Mouse (Mus musculus) heart, embryonic 10.5 days (tissue): ENCODE measurements around the gene Sugct. TPM values are rescaled to one million over a fixed set of nuclear protein-coding genes. Genes with fewer than 3 reads are reported as not detected.

Experiments used
- DNase-seq: peaks from one replicate; pipeline ENCODE4 v3.0.0-alpha.2; 2017; ENCODE audit warnings: low spot score
- H3K27ac ChIP-seq: fragments of 300-500 bp; sonication (generic); 2 replicates; pipeline ENCODE4 v1.5.1; 2016; ENCODE audit warnings: mild to moderate bottlenecking
- H3K27me3 ChIP-seq: fragments of 300-500 bp; sonication (generic); 2 replicates; pipeline ENCODE4 v1.6.1; 2016; ENCODE audit warnings: mild to moderate bottlenecking; ENCODE audit not compliant: poor library complexity, insufficient read depth, severe bottlenecking
- H3K36me3 ChIP-seq: fragments of 300-500 bp; sonication (generic); 2 replicates; pipeline ENCODE4 v1.6.1; 2016; ENCODE audit warnings: mild to moderate bottlenecking, moderate library complexity
- H3K4me1 ChIP-seq: fragments of 300-500 bp; sonication (generic); 2 replicates; pipeline ENCODE4 v1.6.1; 2016; ENCODE audit warnings: mild to moderate bottlenecking
- H3K4me3 ChIP-seq: fragments of 300-500 bp; sonication (generic); 2 replicates; pipeline ENCODE4 v1.5.1; 2016; ENCODE audit warnings: mild to moderate bottlenecking, moderate library complexity
- H3K9me3 ChIP-seq: fragments of 300-500 bp; sonication (generic); 2 replicates; pipeline ENCODE4 v1.6.1; 2016; ENCODE audit warnings: mild to moderate bottlenecking, moderate library complexity
- WGBS: fragments of 180-500 bp; shearing (Covaris S2); methylation state at CpG from one replicate; pipeline ENCODE4 v1.1.7; 2016; 5-methylcytosine and 5-hydroxymethylcytosine counted together
- polyA plus RNA-seq: library from polyadenylated mRNA; unstranded; fragments of >200 nt; fragmentation: Nextera tagmentation; extraction: Ambion mirVana; gene quantifications from 2 replicates; pipeline ENCODE4 v1.2.1, GENCODE M21; 2016

The Sugct gene
- polyA plus RNA-seq, 1 experiment from 2014 or later, result 4.2 TPM

DNA sequence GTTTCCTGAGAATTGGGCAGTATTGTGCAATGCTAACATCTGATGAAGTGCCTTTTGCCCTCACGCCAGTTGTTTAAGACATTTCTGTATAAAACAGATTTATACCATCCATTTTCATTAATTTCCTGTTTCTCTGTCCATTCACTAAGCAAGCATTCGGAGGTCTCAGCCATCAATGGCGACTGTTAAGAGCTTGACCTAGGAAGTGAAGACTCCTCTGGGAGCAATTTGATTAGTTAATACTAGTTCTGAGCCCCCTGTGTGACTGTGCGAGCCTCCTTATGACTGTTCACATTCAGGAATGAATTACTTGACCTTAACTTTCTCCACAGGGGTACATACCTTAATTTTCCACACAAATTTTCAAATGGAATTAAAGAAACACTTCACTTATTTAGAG lies 743.3 kb downstream of the Sugct start:
- WGBS, result 79% methylated on average over 4 of the region's 4 CpGs
- no peak for DNase-seq
- H3K9me3 ChIP-seq, result no peaks in the 10 kb centered on the region
- no peaks in the 10 kb centered on the region for H3K36me3 ChIP-seq
- H3K27ac ChIP-seq, result no peak overlapping the region
- no peak overlapping the region for H3K4me3 ChIP-seq
- H3K4me1 ChIP-seq, result no peaks in the 10 kb centered on the region
- H3K27me3 ChIP-seq, result no peaks in the 10 kb centered on the region

DNA sequence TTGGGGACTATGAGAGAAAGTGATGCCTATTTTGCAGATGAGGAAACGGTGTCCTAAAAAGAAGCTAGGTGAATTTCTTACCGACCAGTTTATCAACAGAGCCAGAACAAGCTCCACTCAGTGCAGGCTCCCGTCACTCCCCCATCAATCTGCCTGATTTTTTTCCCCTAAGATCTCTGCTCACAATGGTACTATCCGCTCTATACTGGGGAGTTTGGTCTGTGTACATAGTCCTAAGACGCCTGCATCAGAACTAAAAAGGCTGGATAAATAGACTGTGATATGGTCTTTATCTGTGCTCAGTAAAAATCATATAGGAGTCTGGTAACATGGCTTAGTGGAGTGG lies 755.9 kb downstream of the Sugct start:
- no peak for DNase-seq
- Histone ChIP-seq H3K4me3 (no peak overlapping the region), H3K27me3 (no peaks in the 10 kb centered on the region), H3K9me3 (no peaks in the 10 kb centered on the region), H3K36me3 (no peaks in the 10 kb centered on the region), H3K27ac (no peak overlapping the region), H3K4me1 (peaks cover 6% of the 10 kb centered on the region; the same call in 1 of the 2 replicates)
- 82% methylated on average over 5 of the region's 5 CpGs for WGBS

DNA sequence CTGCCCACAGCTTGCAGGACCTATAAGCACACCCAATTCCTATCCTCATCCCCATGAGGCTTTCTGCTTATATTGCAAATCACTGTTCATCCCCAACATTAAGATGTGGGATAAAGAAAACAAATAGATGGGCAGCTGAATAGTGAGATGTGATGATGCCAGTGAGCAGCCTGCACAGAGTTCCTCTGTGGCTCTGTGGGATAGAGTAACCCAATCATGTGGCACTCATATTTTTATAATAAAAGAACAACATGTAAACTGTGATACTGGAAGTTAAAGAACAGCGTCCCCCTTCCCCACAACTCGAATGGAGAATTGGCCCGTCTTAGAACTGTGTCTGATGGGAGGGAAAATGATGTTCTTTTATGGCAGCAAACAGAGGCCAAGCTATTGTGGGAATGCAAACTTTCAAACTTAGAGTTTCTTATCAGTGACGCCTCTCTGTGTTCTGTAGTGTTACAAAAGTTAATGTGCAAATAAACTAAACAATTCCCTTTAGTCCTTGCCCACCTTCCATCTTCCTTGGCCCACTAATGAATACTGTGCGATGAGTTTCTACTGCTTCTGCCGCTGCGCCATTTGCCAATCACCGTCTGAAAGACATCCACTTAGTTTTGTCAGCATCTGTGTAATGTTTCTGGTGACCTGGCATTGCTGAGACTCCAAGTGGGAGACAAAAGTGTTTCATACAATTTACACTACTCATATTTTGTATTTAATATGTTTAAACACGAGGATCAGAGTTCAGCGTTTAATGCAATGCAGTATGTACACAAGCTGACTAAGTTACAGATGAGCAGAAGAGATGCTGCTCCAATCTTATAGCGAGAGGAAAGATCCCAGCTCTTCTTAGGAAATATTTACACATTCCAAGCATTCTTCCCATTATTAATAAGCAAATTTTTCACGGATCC lies 756.5 kb downstream of the Sugct start:
- H3K4me3 ChIP-seq, result no peak overlapping the region
- H3K9me3 ChIP-seq, result no peaks in the 10 kb centered on the region
- H3K27me3 ChIP-seq, result no peaks in the 10 kb centered on the region
- DNase-seq, result no peak
- no peak overlapping the region for H3K27ac ChIP-seq
- 77% methylated on average over 12 of the region's 12 CpGs for WGBS
- peaks cover 6% of the 10 kb centered on the region; the same call in 1 of the 2 replicates for H3K4me1 ChIP-seq
- no peaks in the 10 kb centered on the region for H3K36me3 ChIP-seq

- WGBS, result 57% methylated on average over 11 of the region's 11 CpGs
- H3K4me1 ChIP-seq, result peaks cover 6% of the 10 kb centered on the region; the same call in 1 of the 2 replicates
- H3K27ac ChIP-seq, result 0 out of 2 replicates have a peak overlapping the region, but pooled peaks have one; percentile 10
- H3K27me3 ChIP-seq, result no peaks in the 10 kb centered on the region
- DNase-seq, result no peak
- no peaks in the 10 kb centered on the region for H3K9me3 ChIP-seq
- no peaks in the 10 kb centered on the region for H3K36me3 ChIP-seq
- no peak overlapping the region for H3K4me3 ChIP-seq
Measured at GRCm38 (mm10) chr13:16937422-16938202, 757.7 kb downstream of the Sugct start.

DNA sequence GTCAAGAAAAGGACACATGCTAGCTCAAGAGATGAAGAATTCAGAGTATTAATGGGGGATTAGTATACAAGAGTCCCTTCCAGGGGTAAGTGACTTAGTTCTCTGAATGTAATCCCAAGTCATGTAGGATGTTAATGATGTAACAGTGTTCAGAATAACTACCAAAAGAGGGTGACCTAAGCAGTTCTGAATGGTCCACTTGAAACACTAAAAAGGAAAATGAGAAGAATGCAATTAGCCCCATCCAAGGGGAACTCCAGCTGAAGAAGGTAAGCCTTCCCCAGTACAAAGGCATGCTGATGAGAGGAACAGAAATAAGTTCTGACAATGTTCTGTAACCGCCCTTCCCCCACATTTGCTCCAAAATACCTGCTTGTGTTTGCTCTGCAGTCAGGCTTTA lies 760.3 kb downstream of the Sugct start:
- no peak for DNase-seq
- Histone ChIP-seq H3K36me3 (no peaks in the 10 kb centered on the region), H3K4me1 (peaks cover 6% of the 10 kb centered on the region; the same call in 1 of the 2 replicates), H3K9me3 (no peaks in the 10 kb centered on the region), H3K27ac (no peak overlapping the region), H3K27me3 (no peaks in the 10 kb centered on the region), H3K4me3 (no peak overlapping the region)
- 73% methylated on average over 1 of the region's 1 CpGs for WGBS

DNA sequence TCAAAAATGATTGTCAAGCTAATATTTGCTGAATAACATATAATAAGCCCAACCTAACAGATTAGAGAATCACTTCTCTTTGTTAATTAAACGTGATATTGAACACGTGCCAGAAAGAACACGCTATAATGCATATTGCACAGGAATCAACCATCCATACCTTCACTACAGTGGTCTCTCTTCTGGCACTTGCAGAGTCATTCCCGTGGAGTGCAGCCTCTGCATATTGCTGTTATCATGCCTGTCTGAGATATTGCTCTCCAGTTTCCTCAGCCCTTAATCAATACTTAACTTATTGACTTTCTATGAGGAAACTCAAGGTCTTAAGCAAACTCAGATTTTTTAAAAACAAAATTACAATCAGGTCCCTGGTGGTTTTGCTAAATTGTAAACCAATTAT lies 761.8 kb downstream of the Sugct start:
- Histone ChIP-seq H3K4me1 (peaks cover 6% of the 10 kb centered on the region; the same call in 1 of the 2 replicates), H3K36me3 (no peaks in the 10 kb centered on the region)
- 78% methylated on average over 4 of the region's 4 CpGs for WGBS

GRCm38 (mm10) chr13:16921305-16921704 lies 774.0 kb downstream of the Sugct start:
- no peaks in the 10 kb centered on the region for H3K27me3 ChIP-seq
- no peaks in the 10 kb centered on the region for H3K4me1 ChIP-seq
- no peak overlapping the region for H3K27ac ChIP-seq
- WGBS, result 36% methylated on average over 4 of the region's 4 CpGs
- no peaks in the 10 kb centered on the region for H3K9me3 ChIP-seq
- H3K36me3 ChIP-seq, result no peaks in the 10 kb centered on the region
- H3K4me3 ChIP-seq, result no peak overlapping the region
- DNase-seq, result no peak

More for the DNA sequence above, 761.8 kb downstream of the Sugct start:
- no peak for DNase-seq
- no peaks in the 10 kb centered on the region for H3K9me3 ChIP-seq
- H3K4me3 ChIP-seq, result no peak overlapping the region
- H3K27ac ChIP-seq, result no peak overlapping the region
- no peaks in the 10 kb centered on the region for H3K27me3 ChIP-seq

- Histone ChIP-seq H3K36me3 (no peaks in the 10 kb centered on the region), H3K27me3 (no peaks in the 10 kb centered on the region), H3K4me3 (no peak overlapping the region), H3K4me1 (no peaks in the 10 kb centered on the region), H3K27ac (no peak overlapping the region), H3K9me3 (no peaks in the 10 kb centered on the region)
- DNase-seq, result no peak
Measured at GRCm38 (mm10) chr13:16915697-16916096, 779.7 kb downstream of the Sugct start.

GRCm38 (mm10) chr13:16912214-16912613 lies 783.1 kb downstream of the Sugct start:
- Histone ChIP-seq H3K27ac (no peak overlapping the region), H3K4me3 (no peak overlapping the region), H3K9me3 (no peaks in the 10 kb centered on the region), H3K4me1 (no peaks in the 10 kb centered on the region), H3K36me3 (no peaks in the 10 kb centered on the region), H3K27me3 (no peaks in the 10 kb centered on the region)
- DNase-seq, result no peak

- H3K4me3 ChIP-seq, result no peak overlapping the region
- no peaks in the 10 kb centered on the region for H3K4me1 ChIP-seq
- no peaks in the 10 kb centered on the region for H3K27me3 ChIP-seq
- H3K9me3 ChIP-seq, result no peaks in the 10 kb centered on the region
- no peak overlapping the region for H3K27ac ChIP-seq
- DNase-seq, result no peak
- 97% methylated on average over 1 of the region's 1 CpGs for WGBS
- no peaks in the 10 kb centered on the region for H3K36me3 ChIP-seq
Measured at GRCm38 (mm10) chr13:16906974-16907373, 788.4 kb downstream of the Sugct start.

DNA sequence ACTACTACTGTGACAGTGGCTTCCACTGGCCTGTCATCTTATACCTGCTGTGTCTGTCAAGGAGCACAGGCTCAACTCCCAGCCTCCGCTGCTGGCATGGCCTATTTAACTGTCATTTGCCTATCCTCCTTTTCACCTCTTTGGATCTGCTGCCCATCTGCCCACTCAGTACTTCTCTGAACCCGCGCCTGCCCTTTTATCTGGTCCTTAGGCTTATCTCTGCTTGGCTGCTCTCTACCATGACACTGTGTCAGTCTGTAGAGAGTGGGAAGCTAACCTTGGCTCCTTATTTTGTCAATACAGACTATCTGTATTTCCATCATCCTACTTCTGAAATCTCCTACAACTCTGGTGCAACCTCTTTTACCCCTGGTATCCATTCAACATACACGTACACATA lies 793.9 kb downstream of the Sugct start:
- Histone ChIP-seq H3K27me3 (no peaks in the 10 kb centered on the region), H3K4me3 (no peak overlapping the region), H3K36me3 (no peaks in the 10 kb centered on the region), H3K4me1 (no peaks in the 10 kb centered on the region), H3K27ac (no peak overlapping the region), H3K9me3 (no peaks in the 10 kb centered on the region)
- DNase-seq, result no peak
- WGBS, result 48% methylated on average over 4 of the region's 4 CpGs

DNA sequence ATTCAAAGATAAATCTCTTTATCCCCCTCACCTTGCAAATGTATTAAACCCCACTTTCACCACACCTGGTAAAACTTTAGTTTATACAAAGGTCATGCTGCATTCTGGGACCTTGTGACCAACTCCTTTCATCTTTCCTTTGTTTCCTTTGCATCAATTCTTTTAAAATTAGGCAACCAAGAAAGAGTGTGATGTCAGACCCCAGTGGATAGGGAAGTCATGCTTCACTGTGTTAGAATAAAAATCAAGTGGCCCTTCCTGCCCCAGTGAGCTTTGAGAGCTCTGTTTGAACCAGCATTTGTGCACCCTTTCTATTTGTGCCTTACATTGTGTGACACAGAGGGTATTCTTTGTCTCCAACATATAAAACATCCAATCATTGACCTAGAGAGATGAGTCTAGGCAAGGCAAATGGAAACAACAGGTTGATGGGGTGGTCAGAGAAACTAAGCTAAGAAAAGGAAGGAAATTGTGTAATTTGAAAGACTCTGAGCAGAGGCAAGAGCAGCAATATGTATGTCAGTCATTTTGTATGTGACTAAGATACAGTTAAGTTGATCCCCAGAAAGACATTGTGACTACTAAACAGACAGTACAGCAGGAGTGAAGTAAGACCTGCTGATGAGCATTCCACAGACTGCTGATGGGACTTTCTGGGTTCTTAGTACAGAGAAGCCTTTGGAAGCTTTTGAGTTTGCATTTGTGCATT lies 797.1 kb downstream of the Sugct start:
- no peak overlapping the region for H3K4me3 ChIP-seq
- DNase-seq, result no peak
- H3K36me3 ChIP-seq, result no peaks in the 10 kb centered on the region
- no peaks in the 10 kb centered on the region for H3K4me1 ChIP-seq
- H3K9me3 ChIP-seq, result no peaks in the 10 kb centered on the region
- no peak overlapping the region for H3K27ac ChIP-seq
- H3K27me3 ChIP-seq, result no peaks in the 10 kb centered on the region

GRCm38 (mm10) chr13:16878056-16878455 lies 817.3 kb downstream of the Sugct start:
- no peaks in the 10 kb centered on the region for H3K4me1 ChIP-seq
- no peaks in the 10 kb centered on the region for H3K36me3 ChIP-seq
- DNase-seq, result no peak
- H3K4me3 ChIP-seq, result no peak overlapping the region
- 68% methylated on average over 1 of the region's 1 CpGs for WGBS
- no peaks in the 10 kb centered on the region for H3K27me3 ChIP-seq
- no peaks in the 10 kb centered on the region for H3K9me3 ChIP-seq
- no peak overlapping the region for H3K27ac ChIP-seq
